In genomic region chr13:98117566-98118254, GRCm38 (mm10) we compare ENCODE assay signal across 11 mouse cellular contexts.
DNase-seq lines count a peak whose midpoint lies in the region; ATAC-seq and TF ChIP-seq lines count a peak whose summit lies in the region.
"Had no signal": no experiment of that assay in that cellular context is flagged by ENCODE, and none has a peak within 500 bp of the region (broad histone marks: within the 10 kb centered on the region; RNA-seq: fewer than 3 reads in every experiment).

No protein-coding gene starts in this region.

- 79% methylated on average over 7 of the region's 7 CpGs for WGBS in hindbrain, embryonic 16.5 days
- WGBS in hindbrain, embryonic 11.5 days, result 84% methylated on average over 7 of the region's 7 CpGs

- no peaks in the 10 kb centered on the region for H3K9me3 ChIP-seq in hindbrain, embryonic 16.5 days (ENCODE audit: control insufficient read depth, low read length)
- H3K9me3 ChIP-seq in hindbrain, embryonic 11.5 days (ENCODE audit: control insufficient read depth, low read length), result no peaks in the 10 kb centered on the region
- H3K9me3 ChIP-seq: midbrain, embryonic 12.5 days had no signal

- intact Hi-C loops in heart, postnatal 10 days (cut with DNase I), result loop anchor here (5.0 kb wide), 1 partner anchor 100 kb away; no protein-coding TSS in a partner anchor

- no peak for DNase-seq in hindbrain, embryonic 11.5 days (ENCODE audit: low spot score)
- peak; percentile 22 for DNase-seq in Muller cell, postnatal 12 days (ENCODE audit: inconsistent ontology term)
- peak; percentile 86 for DNase-seq in brain, embryonic 14.5 days (ENCODE audit: low read depth)
- peak; percentile 18 to 27 for DNase-seq in heart, postnatal 10 days
- no peak for DNase-seq in urinary bladder, adult 2 months (ENCODE audit: low spot score)
- DNase-seq: layer of hippocampus, adult 9-11 months; right cerebral cortex, postnatal 14 days had no signal

- H3K9ac ChIP-seq in hindbrain, embryonic 16.5 days (ENCODE audit: low read depth, low read length), result no peak overlapping the region
- H3K9ac ChIP-seq in hindbrain, embryonic 11.5 days (ENCODE audit: low read depth, low read length), result no peak overlapping the region
- H3K9ac ChIP-seq: midbrain, embryonic 12.5 days had no signal

- H3K27ac ChIP-seq in hindbrain, embryonic 16.5 days (ENCODE audit: low read depth, low read length), result 0 out of 2 replicates have a peak overlapping the region, but pooled peaks have one; percentile 36
- no peak overlapping the region for H3K27ac ChIP-seq in hindbrain, embryonic 11.5 days (ENCODE audit: low read depth, low read length)
- H3K27ac ChIP-seq: midbrain, embryonic 12.5 days had no signal

- no peak overlapping the region for H3K4me2 ChIP-seq in hindbrain, embryonic 16.5 days (ENCODE audit: low read length)
- H3K4me2 ChIP-seq in hindbrain, embryonic 11.5 days (replicated peaks; ENCODE audit: low read depth, low read length), result no peak overlapping the region
- H3K4me2 ChIP-seq: midbrain, embryonic 12.5 days had no signal

- no peaks in the 10 kb centered on the region for H3K36me3 ChIP-seq in hindbrain, embryonic 16.5 days (ENCODE audit: control insufficient read depth, insufficient read depth, low read length)
- no peaks in the 10 kb centered on the region for H3K36me3 ChIP-seq in hindbrain, embryonic 11.5 days (ENCODE audit: control insufficient read depth, insufficient read depth, low read length)
- H3K36me3 ChIP-seq: midbrain, embryonic 12.5 days had no signal

- no peaks in the 10 kb centered on the region for H3K27me3 ChIP-seq in hindbrain, embryonic 16.5 days (replicated peaks; ENCODE audit: control insufficient read depth, insufficient read depth, low read length)
- H3K27me3 ChIP-seq in hindbrain, embryonic 11.5 days (ENCODE audit: control insufficient read depth, insufficient read depth, low read length), result no peaks in the 10 kb centered on the region
- H3K27me3 ChIP-seq: midbrain, embryonic 12.5 days had no signal

- TF ChIP-seq CTCF in brain, embryonic 14.5 days (IDR thresholded peaks at IDR 0.05; ENCODE audit: borderline replicate concordance, extremely low read depth, insufficient read depth, insufficient read length), result no peak

- no peaks in the 10 kb centered on the region; the same call in 1 of the 2 replicates for H3K4me1 ChIP-seq in hindbrain, embryonic 16.5 days (ENCODE audit: control insufficient read depth, insufficient read depth, low read depth, low read length)
- H3K4me1 ChIP-seq in hindbrain, embryonic 11.5 days (replicated peaks; ENCODE audit: control insufficient read depth, insufficient read depth, low read length), result no peaks in the 10 kb centered on the region

- TF ChIP-seq POLR2A in brain, embryonic 14.5 days (IDR thresholded peaks at IDR 0.05; ENCODE audit: borderline replicate concordance, extremely low read depth, insufficient read depth, insufficient read length, poor library complexity, severe bottlenecking), result no peak

- ATAC-seq in hindbrain, embryonic 16.5 days, result no peak
- ATAC-seq in hindbrain, embryonic 11.5 days (ENCODE audit: low FRiP score), result no peak
- no peak for ATAC-seq in megakaryocyte-erythroid progenitor cell, adult 5-6 weeks (replicated peaks; ENCODE audit: low FRiP score, low TSS enrichment, poor library complexity, severe bottlenecking)
- ATAC-seq in inflammation-experienced regulatory T-cells, adult 6 months, result no peak

- H3K4me3 ChIP-seq in hindbrain, embryonic 16.5 days (ENCODE audit: low read length), result no peak overlapping the region
- no peak overlapping the region for H3K4me3 ChIP-seq in hindbrain, embryonic 11.5 days (ENCODE audit: low read depth, low read length)
- H3K4me3 ChIP-seq: midbrain, embryonic 12.5 days had no signal

Comparison
In these comparisons a context has a peak if more than half of its experiments do, and no peak if none do; other contexts are left out.
1. DNase-seq: peak in Muller cell, postnatal 12 days (single experiment), brain, embryonic 14.5 days (single experiment) and heart, postnatal 10 days (2 of 2); none in hindbrain, embryonic 11.5 days (single experiment) and urinary bladder, adult 2 months (single experiment).